Mouse (Mus musculus) ES-E14 (cell line): ENCODE data around the gene Ablim1.

Experiments used
- CHD2 ChIP-seq: IDR thresholded peaks from 2 replicates; pipeline ENCODE4 v1.6.1; 2014; ENCODE audit warnings: mild to moderate bottlenecking, low read depth, low read length, inconsistent platforms
- MAFK ChIP-seq: IDR thresholded peaks from 2 replicates; pipeline ENCODE4 v1.6.1; 2014; ENCODE audit warnings: mild to moderate bottlenecking, low read depth, low read length, inconsistent platforms; ENCODE audit not compliant: insufficient read depth
- ZC3H11A ChIP-seq: IDR thresholded peaks from 2 replicates; pipeline ENCODE4 v1.6.1; 2012; ENCODE audit warnings: low read depth, mild to moderate bottlenecking, inconsistent platforms, low read length, borderline replicate concordance

GRCm38 (mm10) chr19:57167721-57168120 is 147.0 kb downstream of the Ablim1 start:
- TF ChIP-seq ZC3H11A (no peak), MAFK (no peak), CHD2 (no peak)
